Mouse (Mus musculus) bone marrow macrophage, adult 2 months (primary cell): ENCODE results near the gene Scn4b. TPM values are rescaled to one million over a fixed set of nuclear protein-coding genes. Genes with fewer than 3 reads are reported as not detected.

ENCODE experiments used
- H3K27ac ChIP-seq: 2 replicates; pipeline ENCODE4 v1.5.1; 2012; ENCODE audit warnings: low read depth, low read length; ENCODE audit not compliant: insufficient read depth
- H3K4me1 ChIP-seq: 2 replicates; pipeline ENCODE4 v1.6.1; 2012; ENCODE audit warnings: low read length; ENCODE audit not compliant: control insufficient read depth, insufficient read depth
- H3K4me3 ChIP-seq: 2 replicates; pipeline ENCODE4 v1.5.1; 2012; ENCODE audit warnings: mild to moderate bottlenecking, low read length, moderate library complexity; ENCODE audit not compliant: insufficient read depth
- CTCF ChIP-seq: IDR thresholded peaks from 2 replicates; pipeline ENCODE4 v1.5.1; 2012; ENCODE audit warnings: low read depth, mild to moderate bottlenecking, low read length, moderate library complexity
- POLR2A ChIP-seq: IDR thresholded peaks from 2 replicates; pipeline ENCODE4 v1.6.1; 2012; ENCODE audit warnings: mild to moderate bottlenecking, low read depth, low read length, borderline replicate concordance
- polyA plus RNA-seq: library from polyadenylated mRNA; stranded (reverse); fragments of >200 nt; gene quantifications from 2 replicates; pipeline ENCODE4 v1.2.4, GENCODE M21; 2012; ENCODE audit not compliant: missing spikeins, insufficient read depth, insufficient read length

Scn4b gene
- polyA plus RNA-seq, 1 experiment, result 0.11 TPM

- no peak overlapping the region for H3K27ac ChIP-seq
- TF ChIP-seq CTCF, result no peak
- TF ChIP-seq POLR2A, result no peak
- 0 out of 2 replicates have a peak, but pooled peaks cover 2% of the 10 kb centered on the region for H3K4me1 ChIP-seq
- H3K4me3 ChIP-seq, result no peak overlapping the region
These were observed 11.3 kb upstream of the Scn4b start for GRCm38 (mm10) chr9:45126941-45127340.

GRCm38 (mm10) chr9:45130119-45130518 lies 8.1 kb upstream of the Scn4b start:
- Histone ChIP-seq H3K4me1 (no peaks in the 10 kb centered on the region), H3K4me3 (no peak overlapping the region), H3K27ac (no peak overlapping the region)
- TF ChIP-seq CTCF (no peak), POLR2A (no peak)

GRCm38 (mm10) chr9:45133484-45134310 lies 4.5 kb upstream of the Scn4b start:
- Histone ChIP-seq H3K27ac (no peak overlapping the region), H3K4me1 (no peaks in the 10 kb centered on the region), H3K4me3 (no peak overlapping the region)
- TF ChIP-seq POLR2A, result no peak
- TF ChIP-seq CTCF, result no peak

GRCm38 (mm10) chr9:45136442-45137169 lies 1.6 kb upstream of the Scn4b start:
- TF ChIP-seq CTCF, result no peak
- TF ChIP-seq POLR2A, result no peak
- Histone ChIP-seq H3K27ac (no peak overlapping the region), H3K4me3 (no peak overlapping the region)

GRCm38 (mm10) chr9:45139082-45139481 lies 887 bp downstream of the Scn4b start:
- no peaks in the 10 kb centered on the region for H3K4me1 ChIP-seq
- no peak for TF ChIP-seq POLR2A
- no peak for TF ChIP-seq CTCF
- no peak overlapping the region for H3K27ac ChIP-seq
- no peak overlapping the region for H3K4me3 ChIP-seq

More at GRCm38 (mm10) chr9:45136442-45137169, 1.6 kb upstream of the Scn4b start:
- no peaks in the 10 kb centered on the region for H3K4me1 ChIP-seq

- TF ChIP-seq POLR2A (no peak), CTCF (no peak)
These were observed 2.8 kb downstream of the Scn4b start for GRCm38 (mm10) chr9:45140945-45141344.

GRCm38 (mm10) chr9:45142686-45143085 lies 4.5 kb downstream of the Scn4b start:
- no peaks in the 10 kb centered on the region for H3K4me1 ChIP-seq
- H3K27ac ChIP-seq, result no peak overlapping the region
- no peak overlapping the region for H3K4me3 ChIP-seq
- TF ChIP-seq CTCF, result no peak
- no peak for TF ChIP-seq POLR2A

More at GRCm38 (mm10) chr9:45140945-45141344, 2.8 kb downstream of the Scn4b start:
- Histone ChIP-seq H3K27ac (no peak overlapping the region), H3K4me3 (no peak overlapping the region), H3K4me1 (no peaks in the 10 kb centered on the region)

- Histone ChIP-seq H3K4me1 (no peaks in the 10 kb centered on the region), H3K4me3 (no peak overlapping the region), H3K27ac (no peak overlapping the region)
- TF ChIP-seq CTCF, result no peak
- TF ChIP-seq POLR2A, result no peak
These were observed 7.5 kb downstream of the Scn4b start for GRCm38 (mm10) chr9:45145533-45146266.

GRCm38 (mm10) chr9:45146267-45146597 lies 8.0 kb downstream of the Scn4b start:
- Histone ChIP-seq H3K4me1 (no peaks in the 10 kb centered on the region), H3K4me3 (no peak overlapping the region), H3K27ac (no peak overlapping the region)
- TF ChIP-seq CTCF, result peak; percentile 88
- no peak for TF ChIP-seq POLR2A
